Mouse (Mus musculus): ENCODE data around the gene Fam227b.

DNA sequence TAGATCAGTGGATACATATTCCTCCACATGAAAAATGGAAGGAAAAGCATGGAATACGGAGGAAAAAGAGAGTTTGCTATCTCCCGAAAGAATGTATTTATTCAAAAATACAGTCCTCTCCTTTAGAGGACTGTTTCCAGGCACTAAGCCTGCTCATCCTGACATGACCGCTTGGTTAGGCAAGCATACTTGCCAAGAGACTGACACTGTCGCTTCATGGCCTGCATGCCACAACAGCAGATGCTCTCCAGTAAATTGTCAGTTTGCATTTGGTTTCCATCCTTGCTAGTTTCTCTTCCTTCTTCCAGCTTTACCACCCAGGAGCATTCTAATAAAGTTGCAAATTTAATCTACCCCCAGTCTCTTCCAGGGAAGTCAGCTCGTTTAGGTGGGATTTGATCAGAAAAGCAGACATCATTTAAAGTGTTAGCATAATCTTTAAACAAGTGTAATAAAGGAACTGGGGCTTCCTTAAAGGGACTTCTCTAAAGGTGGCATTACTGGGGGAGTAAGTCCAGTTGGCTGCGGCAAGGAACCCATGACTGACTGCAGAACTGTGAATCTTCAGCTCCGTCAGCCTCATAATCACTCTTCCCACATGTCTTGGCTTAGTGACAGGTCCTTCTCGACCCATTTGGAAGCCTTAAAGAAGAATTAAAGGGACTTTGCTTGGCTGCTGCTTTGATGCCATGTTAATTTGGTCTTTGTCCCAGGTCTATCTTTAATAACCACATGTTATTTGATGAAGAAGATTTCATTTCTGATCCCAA lies 15.2 kb upstream of the Fam227b start:
- no peak for TF ChIP-seq POLR2A (IDR thresholded peaks at IDR 0.05; ENCODE audit: extremely low read depth, insufficient read depth, low read length)
- no peak for TF ChIP-seq CTCF (IDR thresholded peaks at IDR 0.05; ENCODE audit: low read depth, low read length)
